Mouse (Mus musculus) urinary bladder, adult 18-20 months (tissue): ENCODE measurements around the gene N4bp3.
"Not testable (repeated sequence)": the region's sequence is repeated elsewhere in the genome, so short reads cannot be mapped to it uniquely, and the experiment has no call there.

ENCODE experiments used
- DNase-seq, 2 experiments: peaks; one replicate each; pipeline ENCODE4 v3.0.0; 2022; ENCODE audit warnings: low spot score in 2 of 2, mixed read lengths in 2 of 2

N4bp3 gene

GRCm38 (mm10) chr11:51650691-51651515 lies at the start of gene N4bp3, which contains the start of gene D930048N14Rik:
N4bp3 (minus strand) TSS chr11:51650842.
D930048N14Rik (plus strand) TSS chr11:51650954.
- peak; percentile 71 to 79 for DNase-seq

- DNase-seq = no peak
These were observed 44.3 kb upstream of the N4bp3 start for GRCm38 (mm10) chr11:51694984-51695383.

- DNase-seq = not testable (repeated sequence)
These were observed 40.0 kb upstream of the N4bp3 start for GRCm38 (mm10) chr11:51690597-51690996.

- no peak for DNase-seq
These were observed 38.7 kb upstream of the N4bp3 start for GRCm38 (mm10) chr11:51689343-51689742.

GRCm38 (mm10) chr11:51688330-51689328 lies 38.0 kb upstream of the N4bp3 start, which contains the start of gene 0610009B22Rik:
0610009B22Rik (minus strand) TSS chr11:51688874.
- DNase-seq = peak; percentile 97 to 100

- no peak for DNase-seq
These were observed 31.3 kb upstream of the N4bp3 start for GRCm38 (mm10) chr11:51681976-51682374.

GRCm38 (mm10) chr11:51681324-51681975 lies 30.8 kb upstream of the N4bp3 start:
- peak; percentile 81 to 82 for DNase-seq

- DNase-seq = no peak
These were observed 28.8 kb upstream of the N4bp3 start for GRCm38 (mm10) chr11:51679466-51679865.

GRCm38 (mm10) chr11:51677737-51678418 lies 27.2 kb upstream of the N4bp3 start:
- DNase-seq = no peak

GRCm38 (mm10) chr11:51675386-51675785 lies 24.7 kb upstream of the N4bp3 start:
- no peak for DNase-seq

GRCm38 (mm10) chr11:51673291-51673690 lies 22.6 kb upstream of the N4bp3 start:
- peak in 1 of 2 experiments; percentile 46 for DNase-seq

- DNase-seq = no peak
These were observed 20.7 kb upstream of the N4bp3 start for GRCm38 (mm10) chr11:51671376-51671775.

GRCm38 (mm10) chr11:51670846-51671245 lies 20.2 kb upstream of the N4bp3 start:
- DNase-seq = no peak

- DNase-seq = not testable (repeated sequence)
These were observed 14.1 kb upstream of the N4bp3 start for GRCm38 (mm10) chr11:51664747-51665146.

- no peak for DNase-seq
These were observed 12.0 kb upstream of the N4bp3 start for GRCm38 (mm10) chr11:51662632-51663031.

- DNase-seq = no peak
These were observed 11.3 kb upstream of the N4bp3 start for GRCm38 (mm10) chr11:51661867-51662365.

GRCm38 (mm10) chr11:51658705-51659104 lies 8.1 kb upstream of the N4bp3 start:
- DNase-seq = no peak

GRCm38 (mm10) chr11:51658291-51658690 lies 7.6 kb upstream of the N4bp3 start:
- no peak for DNase-seq

GRCm38 (mm10) chr11:51656798-51657521 lies 6.3 kb upstream of the N4bp3 start:
- DNase-seq = peak; percentile 68 to 84

- no peak for DNase-seq
These were observed 4.2 kb upstream of the N4bp3 start for GRCm38 (mm10) chr11:51654891-51655290.
